Mouse (Mus musculus) bone marrow macrophage, adult 2 months (primary cell): Measurements from ENCODE around the gene Rnasek.
A peak's percentile ranks its signal among the peaks of the same experiment; 100 is the strongest.

Experiments
- CTCF ChIP-seq: IDR thresholded peaks from 2 replicates; pipeline ENCODE4 v1.5.1; 2012; ENCODE audit warnings: low read depth, mild to moderate bottlenecking, low read length, moderate library complexity
- POLR2A ChIP-seq: IDR thresholded peaks from 2 replicates; pipeline ENCODE4 v1.6.1; 2012; ENCODE audit warnings: mild to moderate bottlenecking, low read depth, low read length, borderline replicate concordance

GRCm38 (mm10) chr11:70254931-70255531, 15.4 kb upstream of the Rnasek start, which contains the start of gene Alox12:
- TF ChIP-seq CTCF = peak; percentile 26; the same call in 1 of the 2 replicates
- no peak for TF ChIP-seq POLR2A
